7 mouse cellular contexts compared by ENCODE assay signal in the genomic region with DNA sequence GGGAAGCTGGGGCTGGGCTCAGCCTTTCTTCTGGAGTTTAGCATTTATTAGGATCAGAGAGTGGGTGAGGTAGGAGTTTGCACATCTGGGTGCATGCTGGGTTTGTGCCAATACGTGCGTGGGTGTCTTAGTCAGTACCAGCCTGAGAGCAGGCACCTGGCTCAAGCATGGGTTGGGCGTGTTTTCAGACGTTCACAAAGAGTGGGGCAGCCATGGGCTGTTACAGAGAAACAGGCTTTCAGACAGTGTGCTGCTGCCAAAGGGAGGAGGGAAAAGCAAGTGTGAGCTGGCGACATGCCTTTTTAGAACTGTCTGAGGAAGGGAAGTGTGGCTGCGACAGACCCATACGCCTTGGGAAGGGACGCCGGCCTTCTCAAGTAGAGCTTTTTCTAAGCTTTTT. TPM values are rescaled to one million over a fixed set of nuclear protein-coding genes. Genes with fewer than 3 reads are reported as not detected.
DNase-seq lines count a peak whose midpoint lies in the region; TF ChIP-seq lines count a peak whose summit lies in the region.

No protein-coding gene starts in this region.

- no peaks in the 10 kb centered on the region for H3K79me2 ChIP-seq in heart, adult 2 months (replicated peaks; ENCODE audit: control insufficient read depth, insufficient read depth, low read length)

- H3K4me1 ChIP-seq in heart, adult 2 months (ENCODE audit: control insufficient read depth, insufficient read depth, low read length), result peaks cover 13% of the 10 kb centered on the region

- no peak for TF ChIP-seq EP300 in heart, adult 2 months (IDR thresholded peaks at IDR 0.05; ENCODE audit: insufficient read depth, low read depth, low read length)

- WGBS in heart, adult 2 months, result 8% methylated on average over 9 of the region's 9 CpGs

- no peaks in the 10 kb centered on the region for H3K27me3 ChIP-seq in heart, adult 2 months (ENCODE audit: control insufficient read depth, insufficient read depth, low read length)

- no peak for TF ChIP-seq POLR2A in heart, adult 2 months (IDR thresholded peaks at IDR 0.05; ENCODE audit: insufficient read depth, low read depth, low read length)

- intact Hi-C loops in heart, adult 2 months (cut with DNase I), result no loop called here

- DNase-seq in 3T3-L1 (ENCODE audit: low read depth, low spot score), result peak; percentile 34
- peak; percentile 59 for DNase-seq in MN1 (ENCODE audit: low spot score)
- DNase-seq in heart, adult 2 months, result peak; percentile 64 to 69
- DNase-seq in layer of hippocampus, postnatal 14 days (ENCODE audit: low spot score in 2 of 2), result peak; percentile 50 to 63
- DNase-seq in lung, postnatal 4 days, result peak; percentile 61 to 79
- peak; percentile 35 for DNase-seq in testis, postnatal 14 days (ENCODE audit: low spot score)
- no peak for DNase-seq in spleen, postnatal 10 days (ENCODE audit: low spot score in 2 of 2)

- no peaks in the 10 kb centered on the region for H3K36me3 ChIP-seq in heart, adult 2 months (ENCODE audit: control insufficient read depth, insufficient read depth, low read length)

- no peak for TF ChIP-seq CTCF in heart, adult 2 months (IDR thresholded peaks at IDR 0.05)

- no peak overlapping the region for H3K9ac ChIP-seq in heart, adult 2 months (ENCODE audit: low read depth, low read length)

- H3K4me3 ChIP-seq in heart, adult 2 months, result no peak overlapping the region

- H3K27ac ChIP-seq in heart, adult 2 months, result peak overlapping the region; percentile 62

RNA-seq across cellular contexts. Expression of gene Sema4c, which starts 45.2 kb away (rescaled TPM):
- total RNA-seq in heart, adult 2 months (2021), result 10 to 100 TPM; 10.6 to 11.1 TPM
- polyA plus RNA-seq in heart, adult 2 months (2012; rRNA removed), result 12.7 and 15.2 TPM in 2 replicates
- 10 to 100 TPM; 17.6 to 20.8 TPM for total RNA-seq in layer of hippocampus, postnatal 14 days (2021)

RNA-seq across cellular contexts. Expression of gene Ankrd39, which starts 56.1 kb away (rescaled TPM):
- 1 to 10 TPM; 6.2 to 6.3 TPM for total RNA-seq in heart, adult 2 months (2021)
- polyA plus RNA-seq in heart, adult 2 months (2012; rRNA removed), result 11.1 TPM in 2 replicates
- 10 to 100 TPM; 12.2 to 14.2 TPM for total RNA-seq in layer of hippocampus, postnatal 14 days (2021)

Comparison
In these comparisons a context has a peak if more than half of its experiments do, and no peak if none do; other contexts are left out.
1. DNase-seq: peak in 3T3-L1 (single experiment), MN1 (single experiment), heart, adult 2 months (2 of 2), layer of hippocampus, postnatal 14 days (2 of 2), lung, postnatal 4 days (2 of 2) and testis, postnatal 14 days (single experiment); none in spleen, postnatal 10 days (0 of 2).